Mouse (Mus musculus) kidney, adult 2 months (tissue): ENCODE measurements at regions not wholly inside any gene's neighbourhood (a gene's known extent, or its start where the extent isn't known, plus 50 kb on each side); places are given as distances from the start of the nearest gene placed in this dataset.
A peak's percentile ranks its signal among the peaks of the same experiment; 100 is the strongest.

Source experiments
- DNase-seq: peaks from one replicate; pipeline ENCODE4 v3.0.0; 2021
- H3K27ac ChIP-seq: fragments of 200-500 bp; 2 replicates; pipeline ENCODE4 v1.5.1; 2012; ENCODE audit warnings: low read depth, low read length, control low read depth, inconsistent platforms; ENCODE audit not compliant: insufficient read depth
- H3K27me3 ChIP-seq: fragments of 200-500 bp; replicated peaks from 2 replicates; pipeline ENCODE4 v1.6.1; 2012; ENCODE audit warnings: mild to moderate bottlenecking, moderate library complexity, low read length, inconsistent platforms; ENCODE audit not compliant: control insufficient read depth, insufficient read depth
- H3K36me3 ChIP-seq: fragments of 200-500 bp; 2 replicates; pipeline ENCODE4 v1.6.1; 2012; ENCODE audit warnings: mild to moderate bottlenecking, moderate library complexity, low read length, inconsistent platforms; ENCODE audit not compliant: control insufficient read depth, insufficient read depth
- H3K4me1 ChIP-seq: fragments of 200-500 bp; 2 replicates; pipeline ENCODE4 v1.6.1; 2011; ENCODE audit warnings: low read length; ENCODE audit not compliant: control insufficient read depth, insufficient read depth
- H3K4me3 ChIP-seq: fragments of 200-500 bp; 2 replicates; pipeline ENCODE4 v1.5.1; 2011; ENCODE audit warnings: mild to moderate bottlenecking, low read depth, low read length, control low read depth; ENCODE audit not compliant: insufficient read depth
- CTCF ChIP-seq: fragments of 200-500 bp; conservative IDR thresholded peaks from 2 replicates; pipeline ENCODE4 v1.5.1; 2011; ENCODE audit warnings: low read depth, mild to moderate bottlenecking, control low read depth, low read length, moderate library complexity, mixed read lengths; ENCODE audit not compliant: insufficient read depth, insufficient read length
- POLR2A ChIP-seq: fragments of 200-500 bp; IDR thresholded peaks from one replicate; pipeline ENCODE4 v1.6.1; 2011; ENCODE audit warnings: low read depth, low read length, control low read depth
- WGBS: fragments of 180-500 bp; shearing (Covaris S2); methylation state at CpG from one replicate; pipeline ENCODE4 v1.1.7; 2018; 5-methylcytosine and 5-hydroxymethylcytosine counted together

GRCm38 (mm10) chr3:147096179-147096578 is 244.0 kb downstream of the Ttll7 start:
- TF ChIP-seq POLR2A (no peak), CTCF (no peak)
- H3K4me1 ChIP-seq = no peaks in the 10 kb centered on the region
- no peaks in the 10 kb centered on the region for H3K36me3 ChIP-seq
- no peak overlapping the region for H3K4me3 ChIP-seq
- H3K27me3 ChIP-seq = no peaks in the 10 kb centered on the region
- H3K27ac ChIP-seq = no peak overlapping the region
- WGBS = 34% methylated on average over 9 of the region's 9 CpGs
- DNase-seq = no peak

GRCm38 (mm10) chr3:147098065-147098580 is 246.0 kb downstream of the Ttll7 start:
- H3K27me3 ChIP-seq = no peaks in the 10 kb centered on the region
- no peaks in the 10 kb centered on the region for H3K4me1 ChIP-seq
- 30% methylated on average over 15 of the region's 15 CpGs for WGBS
- no peaks in the 10 kb centered on the region for H3K36me3 ChIP-seq
- no peak for DNase-seq
- TF ChIP-seq POLR2A = no peak
- no peak for TF ChIP-seq CTCF
- no peak overlapping the region for H3K27ac ChIP-seq
- H3K4me3 ChIP-seq = no peak overlapping the region

- H3K4me3 ChIP-seq = no peak overlapping the region
- no peak overlapping the region for H3K27ac ChIP-seq
- no peaks in the 10 kb centered on the region for H3K4me1 ChIP-seq
- no peaks in the 10 kb centered on the region for H3K36me3 ChIP-seq
- WGBS = 39% methylated on average over 6 of the region's 6 CpGs
- H3K27me3 ChIP-seq = no peaks in the 10 kb centered on the region
- DNase-seq = no peak
- TF ChIP-seq CTCF (no peak), POLR2A (no peak)
These were observed 246.4 kb downstream of the Ttll7 start for GRCm38 (mm10) chr3:147098611-147099010.

GRCm38 (mm10) chr3:147099143-147099713 is 247.1 kb downstream of the Ttll7 start:
- Histone ChIP-seq H3K36me3 (no peaks in the 10 kb centered on the region), H3K27ac (no peak overlapping the region), H3K4me3 (no peak overlapping the region), H3K27me3 (no peaks in the 10 kb centered on the region), H3K4me1 (no peaks in the 10 kb centered on the region)
- DNase-seq = no peak
- WGBS = 40% methylated on average over 12 of the region's 12 CpGs
- TF ChIP-seq CTCF = no peak
- no peak for TF ChIP-seq POLR2A

GRCm38 (mm10) chr3:147101053-147101764 is 249.0 kb downstream of the Ttll7 start:
- TF ChIP-seq POLR2A (no peak), CTCF (no peak)
- Histone ChIP-seq H3K4me3 (no peak overlapping the region), H3K27ac (no peak overlapping the region), H3K36me3 (no peaks in the 10 kb centered on the region), H3K27me3 (no peaks in the 10 kb centered on the region), H3K4me1 (no peaks in the 10 kb centered on the region)
- DNase-seq = peak; percentile 2
- WGBS = 20% methylated on average over 7 of the region's 7 CpGs

- TF ChIP-seq POLR2A (no peak), CTCF (no peak)
These were observed 249.6 kb downstream of the Ttll7 start for GRCm38 (mm10) chr3:147101765-147102113.

GRCm38 (mm10) chr3:147103428-147103827 is 251.3 kb downstream of the Ttll7 start:
- 52% methylated on average over 7 of the region's 7 CpGs for WGBS
- no peak for TF ChIP-seq CTCF
- no peak for TF ChIP-seq POLR2A
- no peak overlapping the region for H3K4me3 ChIP-seq
- no peak for DNase-seq
- H3K4me1 ChIP-seq = no peaks in the 10 kb centered on the region
- no peaks in the 10 kb centered on the region for H3K36me3 ChIP-seq
- H3K27me3 ChIP-seq = no peaks in the 10 kb centered on the region
- H3K27ac ChIP-seq = no peak overlapping the region

More at GRCm38 (mm10) chr3:147101765-147102113, 249.6 kb downstream of the Ttll7 start:
- Histone ChIP-seq H3K27me3 (no peaks in the 10 kb centered on the region), H3K4me3 (no peak overlapping the region), H3K27ac (no peak overlapping the region), H3K4me1 (no peaks in the 10 kb centered on the region), H3K36me3 (no peaks in the 10 kb centered on the region)
- no peak for DNase-seq
- WGBS = 33% methylated on average over 3 of the region's 3 CpGs
